Mouse (Mus musculus) lung, adult 2 months (tissue): ENCODE results near the gene Cacna2d4.

Experiments
- CTCF ChIP-seq: fragments of 200-500 bp; IDR thresholded peaks from 2 replicates; pipeline ENCODE4 v1.5.1; 2011; ENCODE audit warnings: mild to moderate bottlenecking, low read length, control low read depth; ENCODE audit not compliant: insufficient read depth
- POLR2A ChIP-seq: fragments of 200-500 bp; IDR thresholded peaks from 2 replicates; pipeline ENCODE4 v1.6.1; 2011; ENCODE audit warnings: low read depth, mild to moderate bottlenecking, control low read depth, low read length, borderline replicate concordance; ENCODE audit errors: extremely low read depth

DNA sequence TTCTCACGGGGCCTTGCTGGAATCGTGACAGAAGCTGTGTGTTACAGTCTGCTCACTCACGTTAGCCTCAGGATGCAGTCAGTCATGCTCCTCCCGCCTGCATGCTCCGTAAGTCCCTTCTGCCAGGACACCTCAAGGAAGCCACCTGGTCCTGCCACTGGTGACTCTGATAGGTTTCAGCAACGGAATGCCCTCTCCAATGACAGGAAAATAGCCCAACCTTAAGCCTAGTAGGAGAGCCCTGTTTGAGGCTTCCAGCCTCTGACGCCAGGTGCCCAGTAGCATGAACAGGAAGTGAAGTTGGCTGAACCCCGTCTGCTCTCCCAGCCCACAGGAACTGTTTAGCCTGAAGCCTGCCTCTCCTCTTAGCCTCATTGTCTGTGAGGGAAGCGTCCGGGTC is 109.9 kb downstream of the Cacna2d4 start:
- TF ChIP-seq CTCF (no peak), POLR2A (no peak)
